Mouse (Mus musculus) CD4-positive naive resting alpha-beta T cell, adult 57 days (primary cell): ENCODE results near the gene Zap70. TPM values are rescaled to one million over a fixed set of nuclear protein-coding genes. Genes with fewer than 3 reads are reported as not detected.

Source experiments
- total RNA-seq: library from RNA; stranded (reverse); gene quantifications from one replicate; pipeline ENCODE4 v1.2.4, GENCODE M21; 2023

Zap70 gene
- total RNA-seq, result 236 TPM

GRCm38 (mm10) chr1:36761568-36761967 lies at the start of gene Zap70:
Zap70 (plus strand) TSS chr1:36761798.

DNA sequence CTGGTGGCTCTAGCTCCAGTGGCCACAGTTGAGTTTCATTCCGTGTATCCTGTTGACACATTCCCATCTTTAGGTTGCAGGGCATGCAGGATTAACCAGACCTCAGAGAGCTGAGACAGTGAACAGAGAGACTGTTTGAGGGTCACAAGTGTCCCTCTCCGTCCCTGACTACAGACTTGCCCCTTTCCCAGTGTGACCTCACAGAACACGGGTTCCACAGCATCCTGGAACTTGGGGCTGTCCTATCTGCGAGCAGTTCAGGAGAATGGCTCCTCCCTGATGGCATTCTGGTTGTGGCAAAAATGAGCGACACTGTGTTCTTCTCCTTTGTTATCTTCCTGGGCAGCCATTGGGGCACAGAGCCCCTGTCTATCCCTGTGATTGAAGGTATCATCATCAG lies 47.3 kb upstream of the Zap70 start, which contains the start of gene Actr1b:
Actr1b (minus strand) TSS at position 112 of the 400 bp plus-strand sequence.

Other genes with a start within 250 kb of the Zap70 start
- 47.6 TPM for gene Cnnm3, start 249.9 kb upstream of the Zap70 start, total RNA-seq
- 31.5 TPM for gene Ankrd23, start 224.9 kb upstream of the Zap70 start, total RNA-seq
- not detected for gene Gm42417, start 222.4 kb upstream of the Zap70 start, total RNA-seq
- 26.5 TPM for gene Ankrd39, start 214.4 kb upstream of the Zap70 start, total RNA-seq
- gene Sema4c, start 203.4 kb upstream of the Zap70 start, total RNA-seq, result 1.4 TPM
- not detected for gene Fam178b, start 78.6 kb upstream of the Zap70 start, total RNA-seq
- gene Cox5b, start 70.3 kb upstream of the Zap70 start, total RNA-seq, result 235 TPM
- not detected for gene 4933424G06Rik, start 51.6 kb upstream of the Zap70 start, total RNA-seq
- 253 TPM for gene Actr1b, start 47.4 kb upstream of the Zap70 start, total RNA-seq
- 72.9 TPM for gene Tmem131, start 181.9 kb downstream of the Zap70 start, total RNA-seq